Mouse (Mus musculus) embryonic stem cell, embryonic (primary cell): Measurements from ENCODE around the gene Pigv.

Experiments
- CTCF ChIA-PET, 4 experiments: fragments of 300-600 bp in 2 of 4; fragments of 350-600 bp in 2 of 4; sonication (Branson Sonifier 250); formaldehyde crosslinking; loops; one replicate each; lab custom pipeline; 2022; ENCODE audit warnings: inconsistent platforms in 2 of 4; lab: Charles Lee
- POLR2A ChIA-PET, 4 experiments: fragments of 300-600 bp in 2 of 4; fragments of 350-600 bp in 2 of 4; sonication (Branson Sonifier 250); formaldehyde crosslinking; loops; one replicate each; lab custom pipeline; 2022; ENCODE audit warnings: antibody characterized with exemption in 4 of 4, inconsistent platforms in 1 of 4; lab: Charles Lee

The Pigv gene

GRCm38 (mm10) chr4:133671881-133672844 is at the start of gene Pigv:
Gene Pigv (minus strand): TSS chr4:133672647.
- POLR2A ChIA-PET = interaction anchor here (0.5 to 12.9 kb wide), 64 partner anchors 9 to 1030 kb away, joined by 3 to 171 read pairs (median 4); partner anchors contain the start of genes Arid1a (in 1 of the 4), Gpatch3 (in 1 of the 4), Gpn2 (in 1 of the 4) and Wdtc1 (in 1 of the 4)
- CTCF ChIA-PET = interaction anchor here (0.5 to 3.9 kb wide), 30 partner anchors 12 to 384 kb away, joined by 3 to 18 read pairs (median 4); partner anchors contain the start of gene Zdhhc18 (in 2 of the 4)

GRCm38 (mm10) chr4:133719791-133720190 is 47.3 kb upstream of the Pigv start:
- ChIA-PET CTCF (no interaction called here), POLR2A (interaction anchor here in 2 of 4 experiments (0.5 to 16.6 kb wide), 7 partner anchors 14 to 574 kb away, joined by 3 to 254 read pairs (median 3); partner anchors contain the start of gene Pigv (in 1 of the 2))

- ChIA-PET CTCF (no interaction called here), POLR2A (interaction anchor here in 2 of 4 experiments (0.5 to 1.6 kb wide), 10 partner anchors 8 to 1200 kb away, joined by 3 to 6 read pairs (median 3); no protein-coding TSS in a partner anchor)
These were observed 40.3 kb upstream of the Pigv start for GRCm38 (mm10) chr4:133712755-133713154.

GRCm38 (mm10) chr4:133711307-133712076 is 39.0 kb upstream of the Pigv start:
- CTCF ChIA-PET = interaction anchor here in 1 of 4 experiments (0.6 kb wide), 1 partner anchor 63 kb away, joined by 5 read pairs; no protein-coding TSS in a partner anchor

GRCm38 (mm10) chr4:133709395-133709794 is 36.9 kb upstream of the Pigv start:
- ChIA-PET CTCF (no interaction called here), POLR2A (interaction anchor here in 3 of 4 experiments (0.5 to 1.5 kb wide), 6 partner anchors 11 to 566 kb away, joined by 3 to 5 read pairs (median 3); no protein-coding TSS in a partner anchor)

More at GRCm38 (mm10) chr4:133711307-133712076, 39.0 kb upstream of the Pigv start:
- POLR2A ChIA-PET = interaction anchor here in 1 of 4 experiments (1.5 kb wide), 1 partner anchor 10 kb away, joined by 3 read pairs; no protein-coding TSS in a partner anchor

GRCm38 (mm10) chr4:133707464-133707863 is 35.0 kb upstream of the Pigv start:
- POLR2A ChIA-PET = interaction anchor here in 2 of 4 experiments (0.6 to 3.4 kb wide), 11 partner anchors 13 to 109 kb away, joined by 3 to 9 read pairs (median 4); partner anchors contain the start of gene Pigv (in 1 of the 2)

GRCm38 (mm10) chr4:133706956-133707355 is 34.5 kb upstream of the Pigv start:
- CTCF ChIA-PET = interaction anchor here in 1 of 4 experiments (0.7 kb wide), 1 partner anchor 11 kb away, joined by 3 read pairs; no protein-coding TSS in a partner anchor

More at GRCm38 (mm10) chr4:133707464-133707863, 35.0 kb upstream of the Pigv start:
- CTCF ChIA-PET = interaction anchor here in 1 of 4 experiments (0.7 kb wide), 1 partner anchor 10 kb away, joined by 3 read pairs; no protein-coding TSS in a partner anchor

GRCm38 (mm10) chr4:133705062-133705461 is 32.6 kb upstream of the Pigv start:
- ChIA-PET CTCF (no interaction called here), POLR2A (interaction anchor here in 2 of 4 experiments (1.2 to 3.4 kb wide), 6 partner anchors 12 to 43 kb away, joined by 3 to 9 read pairs (median 6); no protein-coding TSS in a partner anchor)

More at GRCm38 (mm10) chr4:133706956-133707355, 34.5 kb upstream of the Pigv start:
- POLR2A ChIA-PET = interaction anchor here in 2 of 4 experiments (0.9 to 3.4 kb wide), 13 partner anchors 13 to 109 kb away, joined by 3 to 9 read pairs (median 4); partner anchors contain the start of gene Pigv (in 1 of the 2)

GRCm38 (mm10) chr4:133700905-133701368 is 28.5 kb upstream of the Pigv start:
- POLR2A ChIA-PET = interaction anchor here in 2 of 4 experiments (0.7 to 4.6 kb wide), 7 partner anchors 9 to 115 kb away, joined by 3 to 24 read pairs (median 4); no protein-coding TSS in a partner anchor
- CTCF ChIA-PET = no interaction called here

GRCm38 (mm10) chr4:133695363-133695762 is 22.9 kb upstream of the Pigv start:
- POLR2A ChIA-PET = interaction anchor here in 3 of 4 experiments (0.7 to 4.4 kb wide), 8 partner anchors 8 to 169 kb away, joined by 3 to 23 read pairs (median 6); no protein-coding TSS in a partner anchor
- CTCF ChIA-PET = interaction anchor here in 2 of 4 experiments (0.9 to 1.1 kb wide), 2 partner anchors 20 kb away, joined by 3 to 4 read pairs; no protein-coding TSS in a partner anchor

- ChIA-PET CTCF (no interaction called here), POLR2A (interaction anchor here in 2 of 4 experiments (0.6 to 6.4 kb wide), 8 partner anchors 7 to 866 kb away, joined by 3 to 44 read pairs (median 6); no protein-coding TSS in a partner anchor)
These were observed 17.8 kb upstream of the Pigv start for GRCm38 (mm10) chr4:133690252-133690651.

- CTCF ChIA-PET = interaction anchor here in 1 of 4 experiments (0.7 kb wide), 1 partner anchor 174 kb away, joined by 3 read pairs; no protein-coding TSS in a partner anchor
- POLR2A ChIA-PET = interaction anchor here (0.6 to 6.4 kb wide), 16 partner anchors 9 to 159 kb away, joined by 3 to 44 read pairs (median 4); partner anchors contain the start of gene Pigv (in 1 of the 4)
These were observed 16.1 kb upstream of the Pigv start for GRCm38 (mm10) chr4:133688417-133689067.

GRCm38 (mm10) chr4:133687126-133687525 is 14.7 kb upstream of the Pigv start:
- ChIA-PET POLR2A (interaction anchor here in 2 of 4 experiments (0.8 to 6.4 kb wide), 4 partner anchors 10 to 194 kb away, joined by 3 to 23 read pairs (median 4); no protein-coding TSS in a partner anchor), CTCF (no interaction called here)

GRCm38 (mm10) chr4:133686512-133686911 is 14.1 kb upstream of the Pigv start:
- CTCF ChIA-PET = no interaction called here
- POLR2A ChIA-PET = interaction anchor here in 2 of 4 experiments (0.6 to 6.4 kb wide), 7 partner anchors 11 to 222 kb away, joined by 3 to 23 read pairs (median 3); no protein-coding TSS in a partner anchor

- CTCF ChIA-PET = interaction anchor here in 1 of 4 experiments (1.2 kb wide), 1 partner anchor 30 kb away, joined by 4 read pairs; the partner anchor contains the start of gene Zdhhc18
- POLR2A ChIA-PET = interaction anchor here in 2 of 4 experiments (0.7 to 5.9 kb wide), 6 partner anchors 10 to 135 kb away, joined by 3 to 44 read pairs (median 6); no protein-coding TSS in a partner anchor
These were observed 7.8 kb upstream of the Pigv start for GRCm38 (mm10) chr4:133680206-133680786.
